Mouse (Mus musculus) embryo, embryonic 11 days (tissue): ENCODE data around the gene Adamtsl1.

Experiments
- DNase-seq: peaks from one replicate; pipeline ENCODE4 v3.0.0-alpha.2; 2015

Adamtsl1 gene

DNA sequence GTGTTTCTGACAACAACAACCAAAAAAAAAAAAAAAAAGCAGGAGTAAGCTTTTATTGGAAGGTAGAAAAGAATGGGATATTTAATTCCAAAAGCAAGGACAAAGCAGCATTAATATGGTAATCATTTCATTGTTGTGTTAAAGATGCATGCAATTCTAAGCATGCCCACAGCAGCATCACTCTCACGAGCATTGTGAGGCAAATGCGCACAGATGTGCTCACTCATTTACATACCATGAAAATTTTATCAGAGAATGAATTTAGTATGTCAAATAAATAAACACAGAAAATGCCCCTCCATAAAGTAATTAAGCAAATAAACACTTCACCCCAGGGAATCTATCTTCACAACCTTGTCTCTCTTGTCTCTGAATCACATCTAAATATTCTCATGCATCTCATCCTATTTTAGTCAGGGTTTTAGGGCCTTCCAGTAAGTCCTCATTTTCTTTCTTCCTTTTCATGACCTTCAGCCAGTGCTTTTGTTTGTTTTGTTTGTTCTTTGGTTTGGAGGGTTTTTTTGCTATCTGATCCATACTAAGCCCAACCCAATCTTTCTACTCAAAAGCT lies 728.0 kb downstream of the Adamtsl1 start:
- DNase-seq: peak; percentile 19

DNA sequence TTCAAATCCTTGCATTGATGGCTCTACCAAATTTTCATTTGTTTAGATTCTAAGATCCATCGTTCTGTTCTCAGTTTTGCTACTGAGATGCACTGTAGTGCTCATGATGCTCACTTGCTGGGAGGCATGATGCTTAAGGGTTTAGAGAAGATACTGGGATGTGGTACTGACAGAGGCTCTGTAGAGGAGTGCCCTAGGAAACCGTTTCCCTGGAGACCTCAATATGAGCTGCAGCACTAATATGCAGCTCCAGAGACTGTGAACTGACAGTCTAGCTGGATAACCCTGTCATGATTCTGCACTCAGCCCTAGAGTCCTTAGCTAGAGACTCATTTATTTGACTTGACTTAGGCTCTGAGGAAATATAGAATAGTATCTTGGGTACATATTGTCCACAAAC lies 756.1 kb downstream of the Adamtsl1 start:
- DNase-seq: no peak

DNA sequence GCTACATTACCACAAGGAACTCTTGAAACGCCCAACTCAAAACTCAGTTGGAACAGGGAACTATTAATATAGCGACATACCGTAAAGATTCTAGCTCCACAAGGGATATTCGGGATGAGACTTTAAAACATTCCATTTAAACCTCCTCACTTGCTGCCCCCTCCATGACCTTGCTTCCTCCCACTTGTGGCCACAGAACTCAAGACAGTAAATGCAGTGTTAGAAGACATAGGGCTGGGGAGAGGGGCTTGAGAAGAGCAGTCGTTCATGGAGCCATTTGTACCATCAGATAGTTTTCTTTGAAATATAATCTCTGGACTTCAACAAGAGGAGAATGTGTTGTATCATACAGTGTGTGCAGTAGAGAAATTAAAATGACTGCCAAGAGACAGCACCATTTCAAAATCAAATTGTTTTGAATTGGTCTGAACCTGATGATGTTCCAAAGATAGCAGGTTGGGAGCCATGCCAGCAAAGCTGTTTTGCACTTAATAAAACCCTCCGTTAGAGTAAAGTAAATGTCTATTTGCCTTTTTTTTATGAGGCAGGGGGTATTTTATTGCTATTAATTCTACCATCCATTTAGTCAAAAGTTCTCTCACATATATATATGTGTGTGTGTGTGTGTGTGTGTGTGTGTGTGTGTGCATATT lies 759.9 kb downstream of the Adamtsl1 start:
- DNase-seq: no peak

DNA sequence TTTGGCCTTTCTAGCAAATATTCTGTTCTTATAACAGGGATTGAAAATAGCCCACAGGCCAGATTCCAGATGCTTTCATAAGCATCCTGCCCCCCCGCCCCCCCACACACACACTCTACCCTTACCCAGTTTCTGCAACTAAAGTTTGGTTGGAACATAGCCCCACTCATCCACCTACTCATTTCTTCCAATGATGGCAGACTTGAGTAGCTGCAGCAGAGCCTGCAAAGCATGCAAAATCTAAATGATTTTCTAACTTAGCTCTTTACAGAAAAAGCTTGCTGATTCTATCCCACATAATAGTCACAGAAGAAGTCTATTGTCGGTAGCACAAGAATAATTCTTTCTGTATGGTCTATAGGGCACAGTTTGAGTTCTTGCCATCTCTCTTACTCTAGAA lies 760.7 kb downstream of the Adamtsl1 start:
- no peak for DNase-seq

DNA sequence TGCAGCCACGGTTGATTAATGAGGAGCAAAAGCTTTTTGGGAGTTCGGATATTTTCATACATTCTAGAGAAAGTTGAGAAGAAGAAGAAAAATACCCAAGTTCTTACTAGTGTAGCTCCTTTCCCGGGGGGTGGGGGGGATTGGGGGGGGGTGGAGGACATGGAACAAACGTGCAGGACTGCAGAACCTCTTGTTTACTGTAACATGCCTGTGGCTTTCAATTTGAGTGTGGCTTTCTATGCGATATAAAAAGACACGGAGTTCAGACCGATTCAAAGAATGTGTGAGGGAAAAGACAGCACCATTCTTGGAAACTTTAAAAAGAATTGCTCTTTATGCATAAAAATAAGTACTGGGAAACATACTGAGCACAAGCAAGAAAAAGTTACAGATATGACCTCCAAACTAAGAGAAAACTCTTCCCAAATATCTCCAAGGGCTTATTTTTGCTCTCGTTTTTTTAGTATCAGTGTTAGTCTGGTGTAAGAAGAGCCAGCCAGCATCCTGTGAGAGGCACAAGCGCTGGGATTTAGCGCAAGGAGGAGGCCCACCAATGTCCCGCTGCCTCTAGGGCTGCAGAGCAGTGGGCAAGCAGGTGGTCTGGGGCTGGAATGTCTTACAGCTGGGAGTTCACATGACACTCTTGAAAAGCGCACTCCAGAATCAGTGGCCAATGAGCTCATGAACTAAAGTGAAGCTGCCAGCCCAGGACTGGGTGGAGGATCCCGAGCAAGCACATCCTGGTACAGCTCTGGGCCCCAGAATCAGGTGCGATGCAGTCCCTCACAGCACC lies 762.2 kb downstream of the Adamtsl1 start:
- peak; percentile 43 for DNase-seq

DNA sequence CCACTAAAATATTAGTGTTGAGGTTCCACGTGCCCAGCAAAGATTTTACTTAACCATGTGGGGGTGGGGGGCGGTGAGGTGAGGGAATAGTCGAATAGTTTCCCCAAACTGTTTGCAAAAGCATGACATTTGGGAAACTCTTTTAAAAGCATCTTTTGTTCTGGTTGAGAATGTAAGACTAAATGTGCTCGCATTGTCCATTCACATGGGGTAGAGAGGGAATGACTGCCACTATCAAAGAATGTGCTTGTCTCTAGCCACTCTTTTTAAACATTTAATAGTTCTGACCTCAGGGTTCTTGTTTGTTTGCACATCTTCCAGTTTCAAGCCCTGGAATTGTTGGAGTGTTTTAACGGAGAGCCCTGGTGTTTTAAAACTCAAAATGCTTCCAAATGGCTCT lies 764.6 kb downstream of the Adamtsl1 start:
- no peak for DNase-seq

DNA sequence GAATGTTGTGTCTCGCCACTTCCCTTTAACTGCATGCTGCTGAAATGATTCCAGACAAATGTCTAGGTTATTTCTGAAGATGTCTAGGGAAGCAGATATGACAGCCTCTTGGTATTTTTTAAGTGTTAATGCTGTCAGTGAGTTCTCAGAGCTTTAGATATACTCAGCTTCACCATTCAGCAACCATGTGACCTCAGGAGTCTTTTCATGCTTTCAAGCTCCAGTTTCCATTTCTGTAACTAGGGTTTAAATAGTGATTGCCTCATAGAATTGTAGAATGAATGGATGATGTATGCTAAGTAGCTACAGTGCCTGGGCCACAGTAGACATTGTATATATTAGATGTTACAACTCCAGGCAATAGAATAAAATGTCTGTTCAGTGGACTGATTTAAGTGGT lies 772.6 kb downstream of the Adamtsl1 start:
- DNase-seq: no peak

DNA sequence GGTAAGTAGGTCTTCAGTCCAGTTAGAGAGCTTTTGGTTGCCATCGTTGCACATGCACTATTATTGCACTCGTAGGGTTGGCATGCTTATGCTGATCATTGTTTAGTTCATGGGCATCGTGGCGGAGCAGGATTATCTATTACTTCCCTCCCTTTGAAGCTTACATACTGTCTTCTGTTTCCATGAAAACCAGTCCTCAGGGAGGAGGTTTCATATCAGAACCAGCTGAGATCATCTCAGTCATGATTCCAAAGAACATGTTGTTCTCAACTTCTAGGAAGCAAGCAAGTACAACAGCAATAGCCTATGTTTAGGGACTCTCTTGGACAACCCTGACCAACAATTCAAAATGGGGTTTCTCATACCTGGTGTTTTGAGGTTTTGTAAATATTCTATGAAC lies 774.3 kb downstream of the Adamtsl1 start:
- no peak for DNase-seq

DNA sequence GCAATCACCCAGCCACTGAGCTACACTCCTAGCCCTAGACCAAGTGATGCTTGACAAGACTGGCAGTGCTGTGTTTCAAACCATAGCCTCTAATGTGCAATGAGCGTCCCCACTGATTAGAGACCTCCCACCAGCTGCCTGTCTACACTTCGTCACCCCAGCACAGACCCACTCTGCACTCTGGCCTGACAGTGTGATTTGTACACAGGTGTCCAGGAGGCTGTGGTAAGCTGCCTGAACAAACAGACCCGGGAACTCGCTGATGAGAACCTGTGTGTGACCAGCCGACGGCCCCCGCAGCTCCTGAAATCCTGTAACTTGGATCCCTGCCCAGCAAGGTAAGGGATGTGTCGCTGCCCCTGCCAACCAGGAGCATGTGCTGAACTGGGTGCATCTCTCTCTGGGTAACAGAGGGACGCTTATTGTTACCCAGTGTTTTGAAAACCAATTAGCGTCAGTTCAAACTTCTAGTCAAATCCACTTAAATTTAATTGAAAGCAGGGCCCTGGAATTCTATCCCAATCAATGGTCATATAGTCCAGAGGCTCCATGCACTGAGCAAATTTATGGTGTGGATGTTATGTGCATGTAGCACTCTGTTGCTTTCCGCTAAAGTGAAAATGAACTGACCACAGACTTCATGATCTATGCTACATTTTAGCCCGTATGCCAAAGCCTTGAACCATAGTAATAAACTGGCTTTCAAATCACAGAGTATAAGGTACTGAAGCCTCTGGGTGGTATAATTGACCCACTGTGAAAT lies 775.7 kb downstream of the Adamtsl1 start:
- DNase-seq: peak; percentile 35

DNA sequence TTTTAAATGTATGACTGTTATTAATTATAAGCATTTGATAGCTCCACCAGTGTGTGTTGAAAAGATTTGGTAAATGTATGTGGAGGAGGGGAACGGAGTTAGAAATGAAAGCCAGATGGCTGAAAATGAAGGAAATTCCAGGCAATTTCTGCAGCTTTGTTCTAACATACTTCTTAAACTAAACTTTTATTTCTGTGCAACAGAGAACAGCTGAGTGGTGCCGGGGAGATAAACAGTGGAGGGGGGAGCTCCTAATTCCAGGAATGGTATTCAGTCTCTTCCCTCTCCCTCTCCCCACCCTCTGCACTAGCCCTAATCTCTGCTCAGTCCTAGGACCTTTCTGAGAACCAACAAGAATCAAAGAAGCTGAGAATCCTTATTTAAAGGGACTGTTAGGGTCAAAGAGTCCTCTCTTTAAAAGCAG lies 780.9 kb downstream of the Adamtsl1 start:
- peak; percentile 59 for DNase-seq

DNA sequence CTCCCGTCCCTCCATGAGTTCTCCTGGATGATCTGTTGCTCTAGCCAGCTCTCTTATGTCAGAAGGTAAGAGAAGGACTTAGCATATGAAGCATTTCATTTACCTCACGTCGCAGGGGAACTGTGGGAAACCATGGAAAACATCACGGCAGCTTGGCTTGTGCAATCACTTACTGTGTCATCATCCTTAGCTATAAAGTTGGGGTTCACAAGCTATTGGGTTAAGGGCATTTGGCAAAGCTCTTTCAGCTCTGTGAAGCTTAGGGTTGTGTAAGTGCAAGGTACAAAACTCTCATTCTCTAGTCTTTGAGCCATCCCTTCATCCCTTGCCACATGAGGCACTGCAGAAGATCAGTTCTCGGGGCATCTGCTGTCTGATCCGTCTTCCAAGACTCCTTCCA lies 787.5 kb downstream of the Adamtsl1 start:
- no peak for DNase-seq

DNA sequence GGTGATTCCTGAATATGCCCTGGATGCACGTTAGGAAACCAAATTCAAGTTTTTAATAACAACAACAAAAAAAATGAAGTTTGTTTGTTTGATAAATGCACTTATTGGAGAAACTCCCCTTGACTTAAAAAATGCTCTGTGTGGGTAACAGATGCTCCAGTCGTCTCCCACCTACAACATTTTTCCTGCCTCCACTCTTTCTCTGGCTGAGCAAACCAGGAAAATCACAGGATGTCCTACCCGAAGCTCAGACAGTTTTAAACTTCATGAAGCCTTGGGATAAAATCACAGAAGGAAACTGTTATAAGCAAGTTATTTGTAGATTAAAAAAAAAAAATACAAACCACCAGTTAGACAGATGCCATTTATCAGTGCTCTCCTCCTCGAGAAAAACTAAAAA lies 788.1 kb downstream of the Adamtsl1 start:
- DNase-seq: no peak

DNA sequence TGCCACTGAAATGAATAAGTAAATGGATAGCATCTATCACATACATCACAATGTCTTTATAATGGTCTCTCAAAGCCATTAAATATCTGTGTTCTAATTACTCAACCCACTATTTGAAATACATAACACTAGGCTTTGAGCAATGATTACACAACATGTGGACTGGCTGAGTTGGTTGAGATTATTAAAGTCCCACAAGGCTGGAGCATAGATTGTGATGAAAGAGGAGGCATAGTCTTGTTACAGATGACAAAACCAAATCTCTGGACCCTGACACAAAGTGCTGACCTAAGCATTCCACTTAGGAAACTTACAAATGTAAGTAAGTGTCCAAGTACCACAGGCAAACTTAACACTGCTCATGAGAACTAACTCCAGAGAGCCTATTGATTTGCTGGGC lies 792.8 kb downstream of the Adamtsl1 start:
- no peak for DNase-seq

DNA sequence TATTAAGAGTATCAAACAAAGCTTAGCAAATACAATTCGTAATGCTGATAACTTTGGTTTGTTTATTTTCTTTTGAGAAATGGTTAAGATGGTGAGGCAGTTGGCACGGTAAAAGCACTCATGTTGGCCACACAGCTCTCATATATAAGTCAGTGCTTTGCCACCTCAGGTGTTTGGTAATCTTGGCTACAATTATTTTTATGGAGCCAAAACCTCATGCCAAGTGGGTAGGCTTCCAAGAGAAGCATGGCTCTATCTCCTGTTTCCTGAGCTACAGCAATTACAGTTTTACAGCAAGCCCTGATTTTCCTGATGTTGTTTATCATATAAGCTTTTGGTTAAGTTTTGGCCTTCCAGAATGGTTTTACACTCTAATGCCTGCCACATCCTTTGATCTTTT lies 795.2 kb downstream of the Adamtsl1 start:
- no peak for DNase-seq

DNA sequence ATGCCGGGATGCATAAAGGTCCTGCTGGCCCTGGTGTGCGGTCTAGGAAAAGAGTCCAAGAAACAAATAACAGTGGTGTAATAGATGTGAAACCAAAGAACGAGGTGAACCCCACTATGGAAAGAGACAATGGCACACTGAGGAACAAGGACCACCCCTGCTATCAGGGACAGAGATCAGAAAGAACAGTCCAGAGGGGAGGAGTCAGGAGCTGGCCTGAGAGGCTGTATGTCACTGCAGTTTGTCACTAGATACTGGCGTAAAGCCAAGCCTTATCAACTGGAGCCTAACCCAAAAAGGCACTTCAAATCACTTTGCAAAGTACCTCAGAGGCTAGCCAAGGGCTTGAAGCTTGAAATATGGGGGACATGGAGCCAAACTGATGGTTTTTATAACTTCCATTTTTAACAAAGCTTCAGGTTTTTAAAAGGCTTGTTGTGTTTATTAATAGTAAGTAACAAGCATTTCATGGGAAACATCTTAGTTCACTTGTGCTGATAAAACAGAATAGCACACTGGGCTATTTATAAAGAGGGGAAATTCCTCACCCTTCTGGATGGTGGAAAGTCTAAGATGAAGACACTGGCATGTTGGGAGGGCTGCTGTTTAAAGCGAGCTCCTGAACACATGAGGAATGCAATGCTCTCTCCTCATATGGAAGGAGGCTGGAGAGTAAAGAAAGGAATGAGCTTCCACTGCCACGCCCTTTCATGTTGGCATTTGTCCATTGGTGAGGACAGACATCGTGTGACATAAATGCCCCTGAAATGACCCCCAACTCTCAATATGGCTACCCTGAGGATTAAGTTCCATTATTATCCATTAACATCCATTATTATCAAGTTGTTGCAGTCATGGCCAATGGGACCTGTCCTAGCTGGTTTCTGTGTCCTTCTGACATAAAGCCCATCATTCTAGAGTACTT lies 797.1 kb downstream of the Adamtsl1 start:
- no peak for DNase-seq

DNA sequence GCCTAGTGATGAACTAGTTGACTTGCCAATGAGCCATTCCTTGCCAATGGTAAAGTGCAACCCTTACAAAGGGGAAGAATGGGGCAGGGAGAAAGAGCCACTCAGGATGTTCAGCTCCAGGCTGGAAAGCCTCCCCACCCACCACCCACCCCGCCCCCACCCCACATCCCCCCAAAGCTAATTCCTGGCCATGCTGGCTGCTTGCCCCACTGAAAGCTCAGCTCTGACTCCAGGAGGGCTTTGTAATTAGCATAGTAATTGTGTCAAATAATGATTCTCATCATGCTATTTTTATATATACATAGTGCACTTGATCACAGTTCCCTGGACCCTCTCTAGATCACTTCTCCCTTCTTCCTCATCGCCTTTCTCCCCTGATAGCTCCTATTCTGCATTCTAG lies 798.4 kb downstream of the Adamtsl1 start:
- no peak for DNase-seq

DNA sequence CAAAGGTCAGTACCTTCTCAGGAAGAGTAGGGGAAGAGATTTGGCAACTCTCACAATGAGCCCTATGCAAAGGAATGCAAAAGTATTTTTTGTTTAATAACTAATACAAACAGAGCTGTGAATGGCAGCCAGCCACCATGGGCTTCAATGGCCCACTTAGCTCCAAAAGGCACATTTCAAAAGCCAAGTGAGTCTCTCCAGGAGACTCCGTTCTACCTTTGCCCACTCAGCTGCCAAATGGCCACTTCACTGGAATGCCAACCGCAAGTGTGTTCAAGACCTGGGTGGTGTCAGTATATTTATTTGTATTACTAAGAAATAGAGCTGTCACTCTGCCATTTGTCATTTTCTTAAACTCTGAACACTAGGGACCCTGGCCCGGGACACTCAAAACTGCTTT lies 800.5 kb downstream of the Adamtsl1 start:
- no peak for DNase-seq

DNA sequence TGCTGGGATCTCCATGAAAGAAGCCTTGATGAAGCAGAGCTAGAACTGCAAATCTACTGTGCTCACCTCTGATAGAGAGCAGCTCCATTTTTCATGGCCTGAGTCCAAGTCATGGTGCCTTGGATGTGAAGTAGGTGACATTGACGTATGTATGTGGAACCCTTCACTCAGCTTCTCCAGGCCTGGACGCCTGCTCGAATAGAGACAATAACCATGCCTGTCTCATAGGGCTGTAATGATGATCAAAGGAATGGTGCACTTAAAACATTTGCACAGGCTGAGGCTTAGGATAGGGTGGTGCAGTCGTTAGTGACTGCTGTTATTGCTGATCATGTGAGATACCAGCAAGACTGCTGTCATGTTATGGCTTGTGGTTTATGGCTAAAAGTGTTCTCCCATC lies 801.1 kb downstream of the Adamtsl1 start:
- DNase-seq: no peak

DNA sequence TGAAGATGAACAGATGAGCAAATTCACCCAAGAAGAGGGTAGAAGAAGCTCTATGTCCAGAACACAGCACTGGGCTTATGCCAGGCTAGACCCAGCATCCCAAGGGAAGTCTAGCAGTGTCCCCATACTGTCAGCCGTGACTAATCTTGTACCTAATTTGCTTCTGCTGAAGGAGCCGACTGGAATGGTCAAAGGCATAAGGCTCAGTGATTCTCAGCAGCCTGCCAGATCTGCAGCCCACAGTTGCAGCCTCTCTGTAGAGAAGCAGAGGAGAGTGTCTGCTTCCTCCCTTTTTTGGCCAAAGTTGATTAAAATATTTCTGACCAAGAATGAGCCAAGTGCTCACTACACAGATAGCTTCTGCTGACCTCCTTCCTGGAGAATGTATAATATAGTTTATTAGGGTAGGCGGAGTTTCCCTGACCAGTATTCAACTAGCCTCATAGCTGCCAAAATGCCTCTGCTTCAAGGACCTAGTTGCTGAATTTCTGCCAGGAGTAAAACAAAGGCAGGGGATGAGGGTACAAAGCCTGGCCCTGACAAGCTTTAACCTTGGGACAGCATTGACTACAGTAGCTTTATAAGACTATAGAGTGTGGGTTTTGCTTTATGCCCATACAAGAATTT lies 804.1 kb downstream of the Adamtsl1 start:
- DNase-seq: no peak

DNA sequence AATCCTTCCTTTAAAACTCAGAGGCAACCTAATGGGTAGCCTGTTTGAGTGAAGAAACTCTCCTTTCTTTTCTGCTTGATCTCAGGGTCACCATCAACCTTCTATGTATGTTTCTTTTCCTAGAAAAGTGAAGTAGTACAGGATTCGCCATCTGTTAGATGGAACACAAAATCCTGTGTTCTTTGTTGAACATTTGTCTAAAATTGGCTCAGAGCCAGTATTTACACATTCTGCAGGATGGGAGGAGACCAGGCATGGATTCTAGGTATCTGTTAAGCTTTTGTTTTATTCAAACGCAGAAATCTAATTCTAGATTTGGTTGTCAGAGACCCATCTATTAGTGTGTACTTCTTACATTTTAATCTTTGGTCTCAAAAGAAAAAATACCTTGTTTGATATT lies 811.4 kb downstream of the Adamtsl1 start:
- DNase-seq: peak; percentile 23

DNA sequence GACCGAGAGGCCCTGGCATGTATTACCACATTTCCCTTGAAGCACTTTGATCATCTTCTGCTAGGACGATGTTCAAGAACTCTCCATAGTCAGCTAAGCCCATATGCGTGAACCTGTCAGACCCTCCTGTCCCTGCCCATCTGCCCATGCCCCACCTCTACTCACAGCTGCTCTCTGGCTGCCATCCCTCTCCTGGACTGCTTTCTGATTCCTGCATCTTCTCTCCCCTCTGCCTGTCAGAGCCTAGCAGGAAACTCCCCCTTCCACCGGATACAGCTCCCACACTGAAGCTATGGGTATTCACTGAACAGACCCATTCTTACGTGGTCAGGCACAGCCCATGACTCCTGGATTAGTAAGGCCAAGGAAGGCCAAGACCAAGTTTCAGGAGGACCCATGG lies 812.0 kb downstream of the Adamtsl1 start:
- no peak for DNase-seq

DNA sequence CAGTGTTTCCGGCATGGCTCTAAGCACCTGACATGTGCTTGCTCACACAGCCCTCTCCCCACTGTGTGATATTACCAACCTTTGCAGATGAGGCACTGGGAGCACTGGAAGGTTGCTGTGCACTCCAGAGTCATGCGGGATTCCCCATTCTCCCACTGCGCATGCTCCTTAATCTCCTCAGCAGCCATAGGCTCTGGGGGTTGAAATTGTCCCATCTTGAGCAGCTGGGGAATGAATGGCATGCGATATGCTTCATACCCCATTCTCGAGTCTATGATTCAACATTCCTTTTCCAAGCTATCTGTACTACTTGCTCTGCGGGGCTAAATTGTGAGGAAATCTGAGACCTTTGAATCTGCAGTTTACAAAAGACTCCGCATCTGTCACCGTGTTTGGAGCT lies 812.7 kb downstream of the Adamtsl1 start:
- DNase-seq: peak; percentile 28
